Mouse (Mus musculus) C2C12 (cell line): ENCODE data around the gene Gm48552. TPM values are rescaled to one million over a fixed set of nuclear protein-coding genes. Genes with fewer than 3 reads are reported as not detected.

Source experiments
- H3K27me3 ChIP-seq: one replicate; pipeline ENCODE4 v1.6.1; 2011; ENCODE audit not compliant: control insufficient read depth, insufficient read depth, insufficient read length
- H3K36me3 ChIP-seq: one replicate; pipeline ENCODE4 v1.6.1; 2011; ENCODE audit not compliant: control insufficient read depth, insufficient read depth
- H3K4me3 ChIP-seq: one replicate; pipeline ENCODE4 v1.5.1; 2011; ENCODE audit warnings: mild to moderate bottlenecking, control low read depth; ENCODE audit not compliant: poor library complexity, insufficient read depth, severe bottlenecking
- H3K79me2 ChIP-seq: one replicate; pipeline ENCODE4 v1.6.1; 2011; ENCODE audit not compliant: control insufficient read depth, insufficient read depth
- H3K79me3 ChIP-seq: one replicate; pipeline ENCODE4 v1.6.1; 2011; ENCODE audit warnings: low read depth, control low read depth
- H3ac ChIP-seq: one replicate; pipeline ENCODE3; 2011; ENCODE audit warnings: low read depth; ENCODE audit not compliant: control insufficient read depth, insufficient read length
- CEBPB ChIP-seq: IDR thresholded peaks from one replicate; pipeline ENCODE4 v1.6.1; 2011; ENCODE audit warnings: low read depth, mild to moderate bottlenecking, control low read depth, moderate library complexity
- CTCF ChIP-seq: IDR thresholded peaks from one replicate; pipeline ENCODE4 v1.5.1; 2011; ENCODE audit not compliant: control insufficient read depth, insufficient read depth, insufficient read length
- FOSL1 ChIP-seq: IDR thresholded peaks from one replicate; pipeline ENCODE4 v1.8.0; 2011; ENCODE audit warnings: mild to moderate bottlenecking, low read length; ENCODE audit not compliant: poor library complexity, insufficient read depth, severe bottlenecking
- MAX ChIP-seq: IDR thresholded peaks from one replicate; pipeline ENCODE4 v1.6.1; 2011; ENCODE audit warnings: mild to moderate bottlenecking, control low read depth
- MYOD1 ChIP-seq: IDR thresholded peaks from one replicate; pipeline ENCODE4 v1.6.1; 2011; ENCODE audit warnings: low read depth; ENCODE audit not compliant: control insufficient read depth, insufficient read length
- MYOG ChIP-seq: IDR thresholded peaks from one replicate; pipeline ENCODE4 v1.6.1; 2011; ENCODE audit not compliant: control insufficient read depth, insufficient read length; ENCODE audit errors: extremely low read depth
- USF1 ChIP-seq: IDR thresholded peaks from one replicate; pipeline ENCODE4 v1.6.1; 2011; ENCODE audit warnings: low read depth, mild to moderate bottlenecking, control low read depth, moderate library complexity
- polyA plus RNA-seq: library from polyadenylated mRNA; unstranded; fragments of >200 nt; fragmentation: generic; extraction: Trizol; gene quantifications from one replicate; pipeline ENCODE4 v1.2.1, GENCODE M21; 2012; ENCODE audit warnings: missing spikeins

The Gm48552 gene
- polyA plus RNA-seq, 1 experiment, result 0.20 TPM

GRCm38 (mm10) chr10:81389373-81389772, 568 bp downstream of the Gm48552 start:
- no peak for TF ChIP-seq CTCF
- peak; percentile 54 for TF ChIP-seq USF1
- H3K36me3 ChIP-seq, result peaks cover 34% of the 10 kb centered on the region
- no peak overlapping the region for H3K4me3 ChIP-seq
- no peaks in the 10 kb centered on the region for H3K27me3 ChIP-seq
- H3K79me2 ChIP-seq, result peaks cover 32% of the 10 kb centered on the region
- H3K79me3 ChIP-seq, result peaks cover 24% of the 10 kb centered on the region
- no peak overlapping the region for H3ac ChIP-seq

- peaks cover 17% of the 10 kb centered on the region for H3K79me3 ChIP-seq
- TF ChIP-seq CTCF, result peak; percentile 95
- no peak for TF ChIP-seq FOSL1
- no peak for TF ChIP-seq MYOG
- peaks cover 34% of the 10 kb centered on the region for H3K36me3 ChIP-seq
- H3ac ChIP-seq, result no peak overlapping the region
- H3K27me3 ChIP-seq, result no peaks in the 10 kb centered on the region
- H3K79me2 ChIP-seq, result peaks cover 25% of the 10 kb centered on the region
- H3K4me3 ChIP-seq, result no peak overlapping the region
These were observed 1.2 kb downstream of the Gm48552 start for GRCm38 (mm10) chr10:81389801-81390677.

- Histone ChIP-seq H3K36me3 (peaks cover 34% of the 10 kb centered on the region), H3K4me3 (no peak overlapping the region), H3K79me2 (peaks cover 19% of the 10 kb centered on the region), H3K27me3 (no peaks in the 10 kb centered on the region), H3ac (no peak overlapping the region), H3K79me3 (peaks cover 11% of the 10 kb centered on the region)
- no peak for TF ChIP-seq FOSL1
- no peak for TF ChIP-seq MAX
- TF ChIP-seq MYOD1, result no peak
- no peak for TF ChIP-seq USF1
These were observed 1.8 kb downstream of the Gm48552 start for GRCm38 (mm10) chr10:81390678-81390965.

DNA sequence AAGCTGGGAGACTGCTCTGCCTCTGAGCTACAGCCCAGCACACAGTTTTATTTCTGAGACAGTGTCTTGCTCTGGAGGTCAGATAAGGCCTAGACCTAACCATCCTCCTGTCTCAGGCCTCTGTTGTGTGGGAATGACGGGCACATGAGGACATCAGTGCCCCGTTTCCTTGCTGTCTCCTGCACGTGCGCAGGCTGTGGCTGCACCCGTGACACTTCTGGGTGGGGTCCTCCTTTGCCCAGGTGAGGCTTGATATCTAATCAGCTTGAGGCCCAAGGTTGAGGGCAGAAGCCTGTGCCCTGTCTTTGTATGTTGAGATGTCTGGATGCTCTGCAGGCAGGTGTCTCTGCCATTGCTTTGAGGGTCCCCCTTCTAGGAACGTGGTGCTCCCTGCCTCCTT, 3.5 kb downstream of the Gm48552 start:
- TF ChIP-seq CTCF (no peak), MYOD1 (no peak), MAX (no peak), USF1 (no peak), MYOG (no peak), FOSL1 (no peak), CEBPB (no peak)
- Histone ChIP-seq H3K79me2 (peaks cover 3% of the 10 kb centered on the region), H3K79me3 (no peaks in the 10 kb centered on the region), H3ac (no peak overlapping the region), H3K4me3 (no peak overlapping the region), H3K27me3 (no peaks in the 10 kb centered on the region), H3K36me3 (peaks cover 35% of the 10 kb centered on the region)

- no peak for TF ChIP-seq MAX
- TF ChIP-seq FOSL1, result no peak
- no peak for TF ChIP-seq CEBPB
- no peak for TF ChIP-seq CTCF
- TF ChIP-seq MYOG, result no peak
- no peak for TF ChIP-seq USF1
- no peak for TF ChIP-seq MYOD1
- Histone ChIP-seq H3K79me2 (no peaks in the 10 kb centered on the region), H3K36me3 (peaks cover 35% of the 10 kb centered on the region), H3K27me3 (no peaks in the 10 kb centered on the region), H3ac (no peak within 1 kb of the TSS), H3K79me3 (no peaks in the 10 kb centered on the region), H3K4me3 (no peak within 1 kb of the TSS)
These were observed 4.0 kb downstream of the Gm48552 start, which contains the start of gene Smim24 for GRCm38 (mm10) chr10:81392781-81393185. Smim24 (plus strand) TSS chr10:81393051.

DNA sequence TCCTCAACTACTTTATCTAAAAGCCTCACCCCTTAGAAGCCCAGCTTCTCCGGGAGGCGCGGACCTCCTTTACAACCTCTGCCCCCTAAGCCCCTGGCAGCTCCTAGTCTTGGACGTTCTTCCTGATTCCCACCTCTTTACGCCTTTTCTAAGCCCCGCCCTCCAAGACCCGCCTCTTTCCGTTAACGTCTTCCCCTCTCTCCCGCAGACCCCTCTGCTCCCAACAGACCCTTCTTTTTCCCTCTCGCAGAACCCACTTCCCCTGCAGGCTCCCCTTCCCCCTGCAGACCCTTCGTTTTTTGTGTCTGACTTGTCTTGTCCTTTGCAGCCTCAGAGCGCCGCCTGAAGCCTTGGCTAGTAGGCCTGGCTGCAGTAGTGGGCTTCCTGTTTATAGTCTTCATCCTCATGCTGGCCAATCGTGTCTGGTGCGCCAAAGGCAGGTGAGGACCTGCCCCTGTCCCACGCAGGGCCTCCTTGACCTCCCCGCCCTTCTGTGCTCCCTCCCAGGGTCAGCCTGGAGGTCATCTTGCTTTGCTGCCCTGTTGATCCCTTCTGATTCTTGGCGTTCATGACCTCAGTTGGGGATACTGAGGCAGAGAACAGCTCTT, 4.8 kb downstream of the Gm48552 start:
- Histone ChIP-seq H3K79me2 (no peaks in the 10 kb centered on the region), H3K36me3 (peaks cover 35% of the 10 kb centered on the region), H3ac (no peak overlapping the region), H3K4me3 (no peak overlapping the region), H3K79me3 (no peaks in the 10 kb centered on the region), H3K27me3 (no peaks in the 10 kb centered on the region)
- TF ChIP-seq MYOD1 (no peak), MYOG (no peak)
